Mouse (Mus musculus) splenic B cell, adult 2 months (primary cell): Measurements from ENCODE around the gene 4930513O06Rik.

ENCODE experiments used
- DNase-seq: peaks from one replicate; pipeline ENCODE4 v3.0.0-alpha.2; 2011; ENCODE audit warnings: low read depth, low spot score
- H3K27me3 ChIP-seq: 2 replicates; pipeline ENCODE4 v1.6.1; 2012; ENCODE audit warnings: mild to moderate bottlenecking, low read length, moderate library complexity, mixed read lengths; ENCODE audit not compliant: control insufficient read depth, poor library complexity, insufficient read depth, severe bottlenecking
- H3K36me3 ChIP-seq: 2 replicates; pipeline ENCODE4 v1.6.1; 2012; ENCODE audit warnings: mild to moderate bottlenecking, low read length, moderate library complexity, mixed read lengths; ENCODE audit not compliant: control insufficient read depth, poor library complexity, insufficient read depth, severe bottlenecking

Gene 4930513O06Rik

DNA sequence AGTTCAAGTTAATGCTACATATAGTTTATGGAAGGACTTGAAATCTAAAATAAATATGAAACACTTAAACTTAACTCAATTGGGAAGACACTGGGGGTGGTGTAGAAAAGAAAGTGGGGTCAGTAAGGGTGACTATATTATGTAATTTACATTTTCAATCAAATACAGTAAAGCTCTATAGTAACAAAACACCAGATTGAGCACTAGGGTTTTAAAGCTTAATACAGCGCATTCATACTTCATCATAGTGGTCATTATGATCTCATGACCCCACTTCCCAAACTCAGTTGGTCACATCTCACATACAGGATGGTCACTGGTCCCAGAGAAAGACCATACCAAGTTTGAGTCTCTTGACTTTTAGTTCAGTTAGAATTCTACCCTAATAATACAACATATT lies at the start of gene 4930513O06Rik:
Gene 4930513O06Rik (plus strand): TSS at position 301 of the 400 bp plus-strand sequence.
- no peak for DNase-seq
- Histone ChIP-seq H3K27me3 (no peaks in the 10 kb centered on the region), H3K36me3 (no peaks in the 10 kb centered on the region)

- no peaks in the 10 kb centered on the region for H3K36me3 ChIP-seq
- no peaks in the 10 kb centered on the region for H3K27me3 ChIP-seq
- no peak for DNase-seq
Measured at GRCm38 (mm10) chrX:139037666-139038065, 48.4 kb upstream of the 4930513O06Rik start.

DNA sequence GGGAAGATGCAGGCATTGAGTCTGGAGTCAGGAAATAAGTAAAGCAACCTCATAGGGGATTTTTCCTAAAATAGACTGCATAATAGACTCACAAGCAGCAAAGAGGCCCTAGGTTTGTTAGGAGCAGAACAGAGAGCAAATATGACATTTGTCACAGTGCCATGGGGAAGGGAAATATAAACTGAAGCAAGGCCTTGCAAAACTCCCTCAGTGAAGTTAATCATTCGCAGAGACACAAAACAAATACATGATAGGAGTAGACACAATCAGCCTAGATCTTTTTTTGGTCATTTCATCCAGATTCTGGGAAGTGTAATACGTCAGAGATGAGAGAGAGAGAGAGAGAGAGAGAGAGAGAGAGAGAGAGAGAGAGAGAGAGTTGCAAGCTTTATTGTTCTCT lies 46.7 kb upstream of the 4930513O06Rik start:
- no peaks in the 10 kb centered on the region for H3K36me3 ChIP-seq
- H3K27me3 ChIP-seq: no peaks in the 10 kb centered on the region
- DNase-seq: no peak

DNA sequence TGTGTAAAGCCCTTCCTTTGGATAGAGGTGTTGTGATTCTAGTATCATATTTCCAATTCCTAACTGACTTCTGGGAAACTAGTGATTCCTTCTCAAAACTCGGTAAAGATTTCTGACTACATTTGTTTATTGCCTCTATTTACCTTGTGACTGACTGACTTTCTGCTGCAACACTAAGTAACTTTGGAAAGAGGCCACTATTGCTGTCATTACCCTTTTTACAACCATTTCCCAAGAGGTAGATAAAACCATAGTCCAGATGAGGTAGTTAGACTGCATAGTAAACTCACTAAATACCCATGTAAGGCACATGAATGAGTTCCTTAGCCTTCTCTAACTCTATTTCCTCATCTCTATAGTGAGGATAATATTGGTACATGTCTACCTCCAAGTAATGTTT lies 44.9 kb upstream of the 4930513O06Rik start:
- no peaks in the 10 kb centered on the region for H3K27me3 ChIP-seq
- DNase-seq: no peak
- no peaks in the 10 kb centered on the region for H3K36me3 ChIP-seq

DNA sequence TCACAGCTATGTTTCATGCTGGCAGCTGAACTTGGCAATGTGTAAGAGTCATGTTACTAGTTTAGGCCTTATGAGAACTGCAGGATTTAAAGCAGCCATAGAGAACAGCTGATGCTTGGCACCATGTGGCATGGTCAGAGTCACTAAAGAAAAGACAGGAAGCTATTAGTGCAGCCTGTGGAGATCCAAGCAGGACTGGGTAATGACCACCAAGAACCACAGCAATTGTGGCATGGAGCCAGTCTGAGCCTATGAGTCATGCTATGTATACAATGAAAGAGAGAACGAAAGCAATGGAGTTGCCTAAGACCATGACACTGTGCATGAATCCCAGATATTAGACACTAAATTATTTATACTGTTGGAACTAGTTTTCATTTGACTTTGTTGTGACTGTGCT lies 34.1 kb upstream of the 4930513O06Rik start:
- no peak for DNase-seq
- H3K36me3 ChIP-seq: no peaks in the 10 kb centered on the region
- H3K27me3 ChIP-seq: no peaks in the 10 kb centered on the region

DNA sequence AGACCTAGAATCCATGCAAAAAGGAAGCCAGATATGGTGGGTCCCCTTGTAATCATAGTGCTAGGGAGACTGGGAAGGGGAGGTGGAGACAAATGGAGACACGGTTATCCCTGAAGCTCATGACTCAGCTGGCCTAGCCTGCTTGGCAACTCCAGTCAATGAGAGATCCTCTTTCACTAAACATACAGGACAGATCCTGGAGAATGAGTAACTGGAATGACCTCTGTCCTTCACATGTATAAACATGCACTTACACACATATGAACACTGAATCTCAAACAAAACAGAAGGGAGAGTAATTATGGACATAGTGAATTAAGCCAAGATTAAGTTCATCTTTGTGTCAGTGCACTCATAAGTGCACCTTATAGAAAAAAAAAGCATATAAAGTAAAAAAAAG lies 32.9 kb upstream of the 4930513O06Rik start:
- DNase-seq: no peak
- Histone ChIP-seq H3K27me3 (no peaks in the 10 kb centered on the region), H3K36me3 (no peaks in the 10 kb centered on the region)

DNA sequence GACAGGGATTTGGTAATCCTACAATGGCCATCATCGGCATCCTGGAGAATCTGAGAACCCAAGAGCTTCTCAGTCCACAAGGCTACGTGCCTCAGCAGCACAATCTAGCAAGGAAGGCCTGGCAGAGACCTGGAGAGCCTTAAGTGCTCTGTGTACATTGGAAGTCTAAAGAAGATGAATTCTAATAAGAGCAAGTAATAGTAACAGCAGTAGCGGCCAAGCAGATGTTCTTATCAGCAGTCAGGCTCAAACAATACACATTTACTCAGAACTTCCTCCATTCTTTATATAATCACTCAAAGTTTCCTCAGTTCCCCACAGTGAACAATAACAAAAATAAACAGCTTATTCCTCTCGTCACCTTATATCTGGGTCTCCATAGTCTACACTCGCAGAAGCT lies 22.0 kb upstream of the 4930513O06Rik start:
- DNase-seq: no peak
- Histone ChIP-seq H3K27me3 (no peaks in the 10 kb centered on the region), H3K36me3 (no peaks in the 10 kb centered on the region)

- DNase-seq: no peak
- no peaks in the 10 kb centered on the region for H3K36me3 ChIP-seq
Measured at GRCm38 (mm10) chrX:139078493-139078892, 7.5 kb upstream of the 4930513O06Rik start.

GRCm38 (mm10) chrX:139085077-139085476 lies 966 bp upstream of the 4930513O06Rik start, which contains the start of gene Serpina7:
TSS of gene Serpina7 (minus strand) at chrX:139085236.
- H3K36me3 ChIP-seq: no peaks in the 10 kb centered on the region
- H3K27me3 ChIP-seq: no peaks in the 10 kb centered on the region
- no peak for DNase-seq

More at GRCm38 (mm10) chrX:139078493-139078892, 7.5 kb upstream of the 4930513O06Rik start:
- no peaks in the 10 kb centered on the region for H3K27me3 ChIP-seq

DNA sequence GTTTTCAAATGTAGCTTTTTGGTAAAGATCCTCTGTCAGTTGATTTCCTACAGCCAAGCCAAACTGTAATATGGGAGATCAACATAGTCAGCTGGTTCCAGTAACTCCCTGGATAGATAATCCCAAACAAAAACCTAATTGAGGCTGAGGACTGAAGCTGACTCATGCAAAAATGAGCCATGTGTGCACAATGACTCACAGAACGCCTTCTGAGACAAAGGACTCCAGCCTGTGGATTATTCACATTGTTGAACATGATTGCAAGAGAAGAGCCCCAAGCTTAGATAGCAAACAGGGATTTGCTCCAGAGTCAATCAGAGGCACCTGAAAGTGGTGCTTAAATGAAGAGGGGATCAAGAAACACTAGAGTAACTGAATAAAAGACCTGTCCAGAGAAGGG lies 11.2 kb downstream of the 4930513O06Rik start:
- H3K27me3 ChIP-seq: no peaks in the 10 kb centered on the region
- no peak for DNase-seq
- H3K36me3 ChIP-seq: no peaks in the 10 kb centered on the region

- Histone ChIP-seq H3K36me3 (no peaks in the 10 kb centered on the region), H3K27me3 (no peaks in the 10 kb centered on the region)
- DNase-seq: no peak
Measured at GRCm38 (mm10) chrX:139134031-139134430, 48.0 kb downstream of the 4930513O06Rik start.
